Mouse (Mus musculus) ovary, postnatal 36 days (tissue): ENCODE measurements at regions not wholly inside any gene's neighbourhood (a gene's known extent, or its start where the extent isn't known, plus 50 kb on each side); places are given as distances from the start of the nearest gene placed in this dataset.

Experiments
- DNase-seq: peaks from one replicate; pipeline ENCODE4 v3.0.0; 2022; ENCODE audit warnings: low spot score, mixed read lengths

DNA sequence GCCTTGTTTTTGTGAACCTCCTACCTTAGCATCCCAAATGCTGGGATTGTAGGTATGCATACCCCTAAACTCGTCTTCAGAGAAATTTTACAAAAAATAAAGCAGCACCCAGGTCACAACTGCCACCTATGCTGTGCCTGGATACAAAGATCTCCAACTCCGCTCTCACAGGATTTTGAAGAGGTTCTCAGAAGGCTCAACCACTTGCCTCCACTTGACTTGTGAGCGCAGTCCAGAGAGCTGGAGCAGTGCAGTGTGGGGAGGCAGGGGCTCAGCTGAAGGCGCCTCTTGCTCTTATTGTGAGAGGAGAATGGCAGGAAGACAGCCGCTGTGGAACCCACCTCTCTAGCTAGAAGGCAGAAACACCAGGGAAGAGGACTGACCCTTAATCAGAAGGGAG lies 182.9 kb downstream of the Rap2a start:
- no peak for DNase-seq

DNA sequence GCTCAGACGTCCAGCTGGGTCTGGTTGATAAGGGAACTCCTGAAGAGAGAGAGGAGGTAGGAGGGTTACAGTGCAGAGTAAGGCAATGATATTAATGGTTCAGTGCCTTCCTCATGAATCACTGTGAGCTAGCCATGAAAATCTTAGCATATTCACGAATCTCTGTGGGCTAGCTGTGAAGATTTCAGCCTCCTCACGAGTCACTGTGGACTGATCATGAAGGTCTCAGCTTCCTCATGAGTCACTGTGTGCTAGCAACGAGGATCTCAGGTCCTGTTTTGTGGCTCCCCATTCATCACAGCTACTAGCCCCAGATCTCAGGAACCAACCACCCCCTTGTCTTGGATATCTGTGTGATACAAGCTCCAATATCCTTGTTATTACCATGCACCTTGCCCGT lies 191.4 kb downstream of the Rap2a start:
- DNase-seq = no peak

DNA sequence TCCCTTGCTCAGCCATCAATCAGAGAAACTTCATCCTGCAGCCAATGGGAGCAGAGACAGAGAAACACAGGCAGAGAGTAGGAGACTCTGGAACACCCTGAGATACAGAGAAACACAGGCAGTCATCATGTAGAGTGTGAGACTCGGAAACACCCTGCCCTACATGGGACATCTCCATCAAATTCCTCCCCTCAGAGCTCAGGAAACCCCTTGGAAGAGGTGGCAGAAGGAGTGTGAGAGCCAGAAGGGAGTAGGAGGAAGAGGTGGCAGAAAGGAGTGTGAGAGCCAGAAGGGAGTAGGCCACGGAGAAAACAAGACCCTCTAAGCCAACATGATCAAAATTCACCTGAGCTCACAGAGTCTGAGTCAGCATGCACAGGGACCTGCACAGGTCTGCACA lies 197.5 kb downstream of the Rap2a start:
- no peak for DNase-seq

DNA sequence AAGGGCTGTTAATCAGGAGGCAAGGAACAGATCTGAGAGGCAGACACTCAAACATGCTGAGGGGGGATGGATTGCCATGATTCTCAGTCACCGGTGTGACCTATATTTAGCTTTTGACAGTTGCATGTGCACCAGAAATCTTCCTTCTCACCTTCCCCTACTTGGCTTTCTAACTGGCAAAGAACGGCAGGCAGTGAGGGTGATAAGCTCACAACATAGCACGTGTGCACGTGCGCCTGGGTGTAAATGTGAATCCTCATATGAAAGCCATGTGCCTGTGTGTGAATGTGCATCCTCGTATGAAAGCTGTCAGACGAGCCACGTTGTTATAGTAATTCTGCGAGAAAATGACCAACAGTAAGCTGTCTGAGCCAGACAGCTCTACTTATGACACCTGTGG lies 200.3 kb downstream of the Rap2a start:
- no peak for DNase-seq

DNA sequence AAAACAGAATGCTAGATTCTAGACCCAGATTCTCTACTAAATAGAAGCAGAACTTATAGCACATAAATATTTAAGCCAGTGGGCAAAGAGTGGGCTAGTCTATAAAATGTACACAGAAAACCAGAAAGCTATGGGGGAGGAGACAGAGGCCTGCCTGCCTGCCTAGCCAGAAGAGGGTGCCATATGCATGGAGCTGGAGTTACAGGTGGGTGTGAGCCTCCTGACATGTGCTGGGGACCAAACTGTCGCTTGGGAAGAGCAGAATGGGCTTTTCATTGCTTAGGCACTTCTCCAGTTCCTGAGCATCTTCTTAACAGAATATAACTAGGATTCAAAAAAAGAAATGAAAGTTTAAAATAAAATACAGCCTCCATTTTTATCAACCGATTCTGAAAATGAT lies 200.8 kb downstream of the Rap2a start:
- DNase-seq = no peak

DNA sequence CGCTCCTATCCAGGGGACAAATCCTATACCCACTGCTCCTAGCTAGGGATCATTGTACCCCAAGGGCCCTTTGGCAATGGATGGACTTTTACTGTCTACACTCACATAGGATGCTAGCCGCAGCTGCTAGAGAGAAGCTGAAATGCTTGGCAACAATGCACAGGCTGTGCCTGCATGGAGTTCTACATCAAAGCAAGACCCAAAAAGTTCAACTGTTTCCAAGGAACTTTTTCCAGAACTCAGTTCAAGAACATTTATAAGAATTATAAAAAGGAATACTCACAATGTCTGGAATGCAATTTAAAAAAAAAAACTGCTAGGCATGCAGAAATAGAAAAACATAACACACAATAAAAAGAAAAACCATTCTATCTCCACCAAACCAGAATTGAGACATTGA lies 202.0 kb downstream of the Rap2a start:
- DNase-seq = no peak

DNA sequence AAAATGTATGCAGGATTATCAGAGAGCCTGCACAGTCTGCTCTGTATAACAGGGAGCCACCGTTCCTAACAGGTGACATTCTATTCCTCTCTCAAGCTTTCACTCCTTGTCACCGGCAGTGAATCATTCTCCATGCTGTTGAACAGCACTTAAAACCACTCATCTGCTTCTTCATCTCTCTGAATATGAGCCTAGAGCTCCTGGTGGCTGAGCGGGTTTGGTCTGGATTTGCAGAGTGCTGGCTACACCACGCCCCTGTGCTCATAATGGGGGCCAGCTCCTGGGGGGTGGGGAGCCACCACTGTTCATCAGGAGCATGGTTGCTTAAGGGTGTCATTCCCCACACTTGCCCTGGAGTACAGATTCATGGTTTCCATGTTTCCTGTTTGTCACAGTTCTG lies 207.0 kb downstream of the Rap2a start:
- no peak for DNase-seq

DNA sequence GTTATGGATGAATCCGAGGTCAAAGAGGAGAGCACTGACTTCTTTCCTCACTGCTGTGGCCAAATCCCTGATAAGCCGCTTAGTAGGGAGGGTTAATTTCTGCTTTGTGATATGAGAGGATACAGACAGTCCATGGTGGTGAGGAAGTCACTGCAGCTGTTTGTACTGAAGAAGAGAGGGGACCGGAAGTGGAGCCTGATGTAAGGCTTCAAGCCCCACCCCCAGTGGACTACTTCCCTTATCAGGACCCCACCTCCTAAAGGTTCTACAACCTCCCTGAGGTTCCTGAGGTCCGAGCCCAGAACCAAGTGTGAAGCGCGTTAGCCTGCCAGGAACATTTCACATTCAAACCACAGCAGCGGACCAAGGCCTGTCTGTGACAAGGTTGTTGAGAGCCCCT lies 207.6 kb downstream of the Rap2a start:
- DNase-seq = no peak

DNA sequence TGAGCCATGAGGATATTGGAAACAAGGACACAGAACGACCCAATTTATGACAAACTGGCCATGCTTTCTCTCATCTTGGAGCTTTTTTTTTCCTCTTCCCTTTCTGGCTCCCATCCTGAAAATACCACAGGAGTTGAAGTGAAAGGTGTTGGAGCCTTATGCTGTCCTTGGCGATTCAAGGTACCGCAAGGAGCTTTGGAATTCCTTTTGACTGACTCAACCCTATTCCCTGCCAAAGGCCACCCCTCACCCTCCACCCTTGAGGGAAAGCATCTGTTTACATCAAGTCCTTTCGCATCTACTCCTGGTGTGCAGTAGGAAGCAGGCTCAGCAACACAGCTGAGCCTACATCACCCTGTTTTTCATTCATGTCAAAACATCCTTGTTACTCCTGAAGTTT lies 208.5 kb downstream of the Rap2a start:
- no peak for DNase-seq

DNA sequence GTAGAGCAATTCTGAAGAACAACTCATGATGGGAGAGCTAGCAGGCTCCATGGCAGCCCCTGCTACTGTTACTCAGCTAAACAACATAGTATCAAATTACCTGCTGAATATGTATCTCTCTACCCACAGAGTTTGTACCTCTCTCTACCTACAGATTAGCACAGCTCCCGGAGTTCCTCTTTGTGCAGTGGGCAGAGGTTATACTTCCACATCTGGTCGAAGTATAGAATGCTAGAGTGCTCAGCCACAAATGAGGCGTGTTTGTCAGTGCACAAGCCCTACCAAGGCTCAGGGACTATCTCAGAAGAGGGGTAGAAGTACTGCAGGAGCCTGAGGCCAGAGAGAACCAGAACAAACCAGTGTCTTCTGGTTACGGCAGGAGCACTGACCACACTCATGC lies 211.6 kb upstream of the Ipo5 start:
- no peak for DNase-seq

DNA sequence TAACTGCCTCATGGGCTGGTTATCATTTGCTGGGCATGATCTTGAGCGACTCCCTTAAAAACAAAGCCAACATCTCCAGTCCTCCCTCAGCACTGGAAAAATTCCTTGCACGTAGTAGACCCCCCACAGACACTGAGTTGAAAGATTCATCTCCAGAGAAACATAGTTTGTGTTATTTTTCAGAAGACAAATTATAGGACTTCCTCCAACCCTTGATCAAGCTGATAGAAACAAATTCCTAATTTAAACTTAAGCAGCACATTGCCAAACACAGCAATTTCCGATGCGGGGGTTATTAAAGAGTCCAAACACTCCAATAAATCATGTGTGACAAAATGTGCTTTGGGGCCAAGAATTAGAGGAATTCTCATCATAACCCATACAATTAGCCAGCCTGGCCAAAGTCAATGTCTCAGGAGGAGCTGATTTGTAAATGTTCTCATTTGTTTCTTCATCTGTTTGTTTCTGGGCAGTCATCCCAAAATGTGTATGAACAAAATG lies 205.7 kb upstream of the Ipo5 start:
- no peak for DNase-seq

DNA sequence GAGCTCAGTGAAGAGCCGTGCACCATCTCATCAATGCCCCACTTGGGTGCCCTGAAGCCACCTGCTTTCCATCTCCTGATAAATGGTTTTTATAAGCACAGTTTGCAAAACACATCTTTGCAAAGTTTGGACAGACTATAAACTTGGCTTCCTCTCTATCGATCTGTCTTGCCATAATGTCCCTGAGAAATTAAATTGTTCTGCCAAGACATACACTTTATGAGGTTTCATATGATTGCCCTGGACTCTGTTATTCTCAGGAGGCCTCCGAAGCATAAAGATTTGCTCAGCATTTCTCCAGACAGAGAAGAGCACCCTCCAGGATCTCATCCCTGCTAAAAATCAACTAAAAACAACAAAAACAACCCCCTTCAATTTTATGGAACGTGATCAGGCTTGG lies 200.2 kb upstream of the Ipo5 start:
- DNase-seq = no peak

DNA sequence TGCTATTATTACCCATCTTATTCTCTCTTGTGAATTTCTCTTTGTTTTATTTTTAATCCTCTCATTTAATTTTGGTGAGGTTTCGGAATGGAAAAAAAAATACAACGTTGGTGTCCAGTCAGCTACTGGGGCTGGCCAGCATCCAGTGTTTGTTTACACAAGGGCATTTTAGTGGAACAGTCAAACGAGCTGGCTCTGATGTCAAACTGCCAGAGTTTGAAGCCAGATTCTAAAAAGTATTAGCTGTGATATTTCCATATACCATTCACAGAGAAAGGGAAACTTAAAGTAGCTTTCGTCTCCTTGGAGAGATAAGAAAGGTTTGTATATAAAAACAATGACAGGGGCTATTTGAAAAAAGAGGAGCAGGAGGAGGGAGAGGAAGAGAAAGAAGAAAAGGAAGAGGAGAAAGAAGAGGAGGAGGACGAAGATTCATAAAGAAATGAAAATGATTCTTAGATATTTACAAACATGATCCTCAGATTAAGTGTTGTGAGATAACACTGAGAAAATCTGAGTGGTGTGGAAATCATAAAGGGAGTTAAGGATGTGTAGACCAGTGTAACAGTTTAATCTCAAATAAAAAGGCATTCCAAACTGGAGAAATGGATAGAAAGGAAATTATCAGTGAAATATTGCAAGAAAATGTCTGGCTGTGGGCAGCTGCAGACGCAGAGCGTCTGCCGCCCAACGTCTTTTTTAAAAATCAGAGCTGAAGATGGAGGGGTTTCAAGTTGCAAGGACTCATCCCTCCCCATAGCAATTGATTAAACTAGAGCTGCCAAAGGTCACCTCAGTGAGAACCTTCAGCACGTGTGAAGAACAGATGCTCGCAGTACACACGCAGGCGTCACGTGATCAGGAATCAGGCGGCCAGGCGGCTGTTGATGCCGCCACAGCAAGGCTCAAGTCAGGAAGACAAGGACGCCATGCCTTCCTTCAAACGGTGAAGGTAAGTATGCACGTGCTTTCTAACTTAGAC lies 190.3 kb upstream of the Ipo5 start:
- no peak for DNase-seq

DNA sequence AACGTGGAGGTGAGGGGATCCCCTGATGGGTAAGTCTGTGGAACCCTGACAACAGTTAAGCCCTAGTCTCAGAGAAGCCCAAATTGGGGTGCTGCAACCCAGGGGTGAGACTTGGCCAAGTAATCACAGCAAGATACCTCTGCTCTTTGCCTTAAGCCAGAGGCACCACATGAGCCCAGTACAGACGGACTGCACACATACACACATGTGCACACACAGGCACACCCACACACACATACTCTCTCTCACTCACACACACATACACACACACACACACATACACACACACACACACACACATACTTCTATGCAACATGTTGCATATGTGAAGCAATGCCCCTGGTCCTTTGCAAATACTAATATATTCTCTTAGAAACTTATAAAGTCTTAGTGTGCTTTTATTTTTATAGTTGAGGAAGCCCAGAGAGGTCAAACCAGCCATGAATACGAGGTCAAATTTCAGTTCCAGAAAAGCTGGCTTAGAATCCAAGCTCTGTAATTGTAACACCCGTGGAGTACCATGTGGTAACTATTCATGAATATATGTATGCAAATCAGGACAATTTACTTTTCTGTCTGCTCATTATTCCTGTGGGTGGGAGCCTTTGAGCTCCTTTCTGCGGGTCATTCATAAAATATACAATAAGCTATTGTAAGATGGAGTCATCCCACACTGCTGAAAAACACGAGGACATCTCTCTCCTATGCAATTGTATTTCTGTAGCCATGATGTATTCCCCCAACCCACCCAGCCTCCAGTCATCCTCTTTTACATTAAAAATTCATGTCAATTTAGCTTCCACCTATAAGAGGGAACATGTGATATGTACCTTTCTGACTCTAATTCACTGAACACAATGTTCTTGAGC lies 189.2 kb upstream of the Ipo5 start:
- no peak for DNase-seq

DNA sequence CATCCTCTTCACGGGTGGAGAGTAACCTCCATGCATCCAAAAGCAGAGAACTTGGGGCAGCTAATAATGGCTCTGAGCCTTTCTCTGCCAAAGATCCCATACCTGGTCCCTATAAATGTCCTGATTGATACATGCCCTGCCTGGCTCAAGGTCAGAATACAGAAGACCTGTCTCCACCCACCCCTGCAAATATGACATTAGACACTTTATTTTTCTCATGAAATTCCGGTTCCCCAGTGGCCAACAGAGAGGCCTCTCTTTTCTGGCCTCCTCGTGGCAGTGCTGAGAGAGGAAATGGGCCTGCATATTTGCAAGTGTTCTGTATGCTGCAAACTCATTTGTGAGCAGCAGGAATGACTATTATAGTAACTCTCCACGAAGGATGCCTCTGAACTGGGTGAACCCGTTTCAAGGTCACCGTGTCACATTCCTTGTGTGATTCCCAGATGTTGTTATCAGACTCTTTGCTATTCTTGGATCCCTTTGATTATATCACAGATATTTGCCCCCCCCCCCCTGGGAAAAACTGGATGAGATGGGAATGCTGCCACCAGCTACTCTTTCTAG lies 188.4 kb upstream of the Ipo5 start:
- DNase-seq = no peak

DNA sequence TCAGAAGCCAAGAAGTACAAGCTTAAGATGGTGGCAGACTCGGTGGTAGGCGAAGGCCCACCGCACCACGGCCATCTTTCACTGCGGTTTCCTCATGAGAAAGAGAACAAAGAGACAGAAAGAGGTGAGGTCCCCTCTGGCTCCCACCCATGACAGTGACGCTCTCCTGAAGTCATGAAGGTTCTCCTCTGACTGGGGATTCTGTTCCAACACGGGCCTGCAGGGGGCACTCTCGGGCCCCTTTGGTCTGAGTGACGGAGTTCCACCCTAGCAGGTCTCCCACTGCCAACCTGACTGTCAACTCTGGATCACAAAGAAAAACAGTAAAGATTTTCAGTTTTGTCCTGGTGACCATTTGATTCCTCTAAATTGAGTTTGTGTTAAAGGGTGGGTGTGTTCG lies 182.9 kb upstream of the Ipo5 start:
- DNase-seq = no peak

DNA sequence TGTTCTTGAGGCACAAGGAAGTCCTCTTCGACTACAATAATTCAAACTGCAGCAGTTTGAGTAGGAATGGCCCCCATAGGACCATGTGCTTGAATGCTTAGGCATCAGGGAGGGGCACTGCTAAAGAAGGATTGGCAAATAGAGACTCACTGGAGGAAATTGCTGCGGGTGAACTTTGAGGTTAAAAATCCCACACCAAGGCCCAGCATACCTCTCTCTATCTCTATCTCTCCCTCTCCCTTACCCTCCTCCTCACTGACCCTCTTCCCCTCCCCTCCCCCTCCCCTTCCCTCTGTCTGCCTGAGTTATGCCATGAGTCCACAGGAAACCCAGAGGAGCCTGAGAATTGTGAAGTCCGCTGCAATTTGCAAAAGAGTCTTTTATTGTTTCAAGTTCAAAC lies 180.8 kb upstream of the Ipo5 start:
- no peak for DNase-seq

DNA sequence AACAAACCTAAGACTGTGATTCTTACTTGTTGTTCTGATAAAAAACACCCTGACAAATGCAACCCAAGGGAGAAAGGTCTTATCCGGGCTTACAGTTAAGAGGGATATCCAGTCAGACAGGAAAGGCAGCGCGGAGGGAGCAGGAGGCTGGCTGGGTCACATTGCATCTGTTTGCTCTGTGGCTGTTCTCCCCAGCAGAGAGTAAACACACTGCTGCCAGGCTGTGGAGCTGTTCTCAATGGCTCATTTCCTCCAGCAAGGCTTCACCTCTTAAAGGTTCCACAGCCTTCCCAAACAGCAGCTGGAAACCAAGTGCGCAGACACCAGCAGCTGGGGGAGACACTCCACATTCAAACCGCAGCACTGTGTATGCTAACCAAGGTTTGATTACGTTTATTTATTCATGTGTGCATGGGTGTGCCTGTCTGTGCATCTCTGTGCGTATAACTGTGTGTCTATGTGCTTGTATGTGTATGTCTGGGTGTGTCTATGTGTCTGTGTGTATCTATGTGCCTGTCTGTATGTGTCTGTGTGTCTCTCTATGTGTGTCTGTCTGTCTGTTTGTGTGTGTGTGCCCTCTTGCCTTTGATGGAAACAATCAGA lies 179.2 kb upstream of the Ipo5 start:
- DNase-seq = no peak

DNA sequence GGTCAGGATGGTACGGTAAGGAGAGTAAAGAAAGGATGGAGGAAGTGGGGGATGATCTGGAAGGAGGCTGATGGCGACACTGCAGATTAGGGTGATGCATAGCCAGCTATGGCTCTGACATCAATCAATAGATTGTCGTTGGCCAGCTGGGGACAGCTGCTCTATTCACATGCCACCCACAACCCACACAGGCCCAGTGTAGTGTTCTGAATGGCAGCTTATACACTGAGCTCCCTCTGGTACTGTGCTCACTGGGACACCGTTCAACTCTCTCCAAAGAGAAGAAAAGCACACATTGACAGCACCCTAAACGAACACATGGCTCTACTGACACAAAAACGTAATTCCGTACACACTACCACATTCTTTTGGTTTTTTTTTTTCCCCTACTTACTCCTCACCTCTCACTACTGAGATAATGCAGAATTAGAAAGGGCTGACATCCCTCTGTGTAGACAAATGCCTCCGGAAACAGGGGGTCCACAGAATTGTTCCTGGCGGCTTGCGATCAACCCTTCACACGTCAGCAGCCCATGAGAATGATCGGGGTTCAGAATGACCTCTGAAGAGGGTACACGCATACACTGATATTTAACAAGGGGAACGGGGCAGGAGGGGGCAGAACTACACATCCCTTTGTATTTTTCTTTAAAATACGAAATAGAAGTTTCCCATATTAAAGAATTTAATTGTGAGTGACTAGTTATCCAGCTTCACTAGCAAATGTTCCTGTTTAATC lies 178.5 kb upstream of the Ipo5 start:
- DNase-seq = no peak

DNA sequence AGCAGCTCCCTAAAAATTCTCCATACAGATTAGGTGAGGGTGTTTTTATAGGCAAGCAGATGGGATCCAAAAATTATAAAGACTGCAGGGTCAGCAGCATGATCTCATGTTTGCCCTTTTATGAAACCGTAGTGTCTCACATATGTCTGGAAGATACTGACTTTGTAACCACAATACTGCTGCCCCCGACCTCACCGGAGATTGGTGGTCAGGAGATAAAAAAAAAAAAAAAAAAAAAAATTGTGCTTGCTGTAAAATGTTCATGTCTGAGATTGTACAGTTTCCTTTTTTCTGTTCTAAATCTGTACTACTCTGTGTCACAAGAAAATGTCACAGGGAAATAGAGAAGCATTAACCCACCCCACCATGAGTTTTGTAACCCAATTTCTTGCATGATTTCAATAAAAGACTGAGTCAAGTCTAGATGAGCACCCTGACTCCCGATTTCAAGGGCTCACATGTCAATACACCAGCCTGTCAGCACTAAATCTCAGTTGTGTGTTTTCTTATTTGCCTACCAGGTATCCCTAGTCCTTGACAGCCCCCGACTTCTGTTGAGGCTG lies 169.5 kb upstream of the Ipo5 start:
- no peak for DNase-seq

DNA sequence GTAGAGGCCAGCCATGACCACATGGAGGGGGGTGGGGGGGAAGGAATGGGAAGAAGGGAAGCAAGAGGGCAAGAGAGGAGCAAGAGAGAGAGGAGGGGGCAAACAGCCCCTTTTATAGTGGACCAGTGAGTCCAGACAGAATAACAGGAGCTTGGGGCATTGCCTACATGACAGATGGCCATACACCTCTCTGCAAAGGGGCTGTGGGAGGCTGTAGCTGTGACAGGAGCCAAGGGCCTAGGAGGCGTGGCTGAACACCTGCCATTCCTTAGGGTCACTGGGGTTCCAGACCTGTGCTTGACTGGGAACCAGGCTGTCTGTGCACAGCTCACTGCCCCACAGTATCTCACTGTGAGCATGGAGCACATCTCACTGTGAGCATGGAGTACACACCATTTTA lies 157.0 kb upstream of the Ipo5 start:
- DNase-seq = no peak
